Mouse (Mus musculus) adipose tissue, adult 10 weeks (tissue): Measurements from ENCODE around the gene Sstr5. TPM values are rescaled to one million over a fixed set of nuclear protein-coding genes. Genes with fewer than 3 reads are reported as not detected.

Source experiments
- polyA plus RNA-seq: library from polyadenylated mRNA; stranded (reverse); fragments of 350-450 nt; fragmentation: Illumina TruSeq; extraction: RNeasy Lipid Tissue Mini Kit (QIAGEN cat#74804); gene quantifications from one replicate; pipeline ENCODE4 v1.2.3, GENCODE M21; 2014; ENCODE audit warnings: low read depth, low replicate concordance

The Sstr5 gene
- polyA plus RNA-seq = not detected

GRCm38 (mm10) chr17:25497013-25497412, at the start of gene Sstr5:
TSS of gene Sstr5 (minus strand) at chr17:25497288.

GRCm38 (mm10) chr17:25454272-25454671, 42.8 kb downstream of the Sstr5 start, which contains the start of gene Tekt4:
TSS of gene Tekt4 (plus strand) at chr17:25454615.

Other genes with a start within 250 kb of the Sstr5 start
- 3.1 TPM for gene Baiap3, start 240.9 kb downstream of the Sstr5 start, polyA plus RNA-seq
- 213 TPM for gene Ube2i, start 222.7 kb downstream of the Sstr5 start, polyA plus RNA-seq
- 0.43 TPM for gene Prss34, start 198.9 kb downstream of the Sstr5 start, polyA plus RNA-seq
- not detected for gene Prss28, start 188.6 kb downstream of the Sstr5 start, polyA plus RNA-seq
- not detected for gene Prss29, start 178.6 kb downstream of the Sstr5 start, polyA plus RNA-seq
- gene Tpsab1, start 151.7 kb downstream of the Sstr5 start, polyA plus RNA-seq = 0.97 TPM
- 9.6 TPM for gene Tpsb2, start 131.0 kb downstream of the Sstr5 start, polyA plus RNA-seq
- not detected for gene Tpsg1, start 128.0 kb downstream of the Sstr5 start, polyA plus RNA-seq
- 15.1 TPM for gene Cacna1h, start 63.5 kb downstream of the Sstr5 start, polyA plus RNA-seq
- 5.9 TPM for gene Tekt4, start 42.7 kb downstream of the Sstr5 start, polyA plus RNA-seq
- 0.60 TPM for gene Sox8, start 73.4 kb upstream of the Sstr5 start, polyA plus RNA-seq
- 20.8 TPM for gene Lmf1, start 81.8 kb upstream of the Sstr5 start, polyA plus RNA-seq
- gene Gng13, start 219.9 kb upstream of the Sstr5 start, polyA plus RNA-seq = not detected
- 1.7 TPM for gene Chtf18, start 230.1 kb upstream of the Sstr5 start, polyA plus RNA-seq
- gene Rpusd1, start 230.4 kb upstream of the Sstr5 start, polyA plus RNA-seq = 10.7 TPM
- 0.11 TPM for gene Mslnl, start 238.8 kb upstream of the Sstr5 start, polyA plus RNA-seq